Mouse (Mus musculus): ENCODE data around the gene Spen.

Spen gene

DNA sequence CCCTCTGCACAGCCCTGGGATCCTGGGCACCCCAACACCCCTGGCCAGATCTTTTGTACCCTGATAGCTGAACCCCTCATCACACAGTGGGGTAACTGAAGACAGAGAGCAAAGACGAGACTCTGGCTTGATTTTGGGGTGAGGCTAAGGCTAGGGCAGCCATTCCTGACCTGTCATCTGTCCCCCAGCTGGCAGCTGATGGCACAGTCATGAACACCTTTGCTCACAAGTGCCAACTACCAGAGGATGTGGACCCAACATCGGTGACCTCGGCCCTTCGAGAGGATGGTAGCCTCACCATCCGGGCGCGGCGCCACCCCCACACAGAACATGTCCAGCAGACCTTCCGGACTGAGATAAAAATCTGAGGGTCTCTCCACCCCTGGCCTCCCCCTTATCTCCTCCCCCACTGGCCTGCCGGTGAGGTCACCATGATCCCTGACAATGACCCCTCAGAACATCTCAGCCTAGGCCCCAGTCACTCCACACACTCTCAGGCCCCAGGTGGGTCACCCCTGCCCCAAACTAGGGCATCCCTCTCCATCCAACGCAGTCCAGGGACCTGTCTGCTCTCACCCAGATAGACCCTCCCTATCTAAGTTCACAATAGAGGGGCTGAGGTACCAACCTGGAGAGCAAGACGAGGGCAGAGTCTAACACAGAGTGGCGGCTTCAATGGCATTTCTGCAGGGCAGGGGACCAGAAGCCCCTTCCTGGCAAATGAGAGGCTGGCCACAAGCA, 114.5 kb downstream of the Spen start:
- DNase-seq (ENCODE audit: extremely low spot score, low read depth, low spot score) = no peak

DNA sequence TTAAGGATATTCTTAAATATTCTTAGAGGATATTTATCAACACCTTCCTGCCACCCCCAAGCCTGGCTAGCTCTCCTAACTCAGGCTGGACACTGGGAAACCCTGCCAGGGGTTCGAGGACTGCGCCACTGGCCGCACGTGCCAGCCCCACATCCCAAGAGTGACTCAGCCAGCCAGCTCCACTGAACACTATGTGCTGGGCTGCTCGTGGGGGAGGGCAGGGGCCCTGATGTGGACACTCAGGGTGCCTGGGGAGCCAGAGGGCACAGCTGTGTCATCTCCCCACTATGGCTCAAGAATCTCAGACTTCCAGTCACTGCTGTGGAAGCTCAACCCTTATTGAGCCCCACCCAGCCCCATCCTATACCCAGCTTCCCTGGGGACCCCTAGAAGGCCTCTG, 115.1 kb downstream of the Spen start:
- DNase-seq (ENCODE audit: extremely low spot score, low read depth, low spot score) = no peak

DNA sequence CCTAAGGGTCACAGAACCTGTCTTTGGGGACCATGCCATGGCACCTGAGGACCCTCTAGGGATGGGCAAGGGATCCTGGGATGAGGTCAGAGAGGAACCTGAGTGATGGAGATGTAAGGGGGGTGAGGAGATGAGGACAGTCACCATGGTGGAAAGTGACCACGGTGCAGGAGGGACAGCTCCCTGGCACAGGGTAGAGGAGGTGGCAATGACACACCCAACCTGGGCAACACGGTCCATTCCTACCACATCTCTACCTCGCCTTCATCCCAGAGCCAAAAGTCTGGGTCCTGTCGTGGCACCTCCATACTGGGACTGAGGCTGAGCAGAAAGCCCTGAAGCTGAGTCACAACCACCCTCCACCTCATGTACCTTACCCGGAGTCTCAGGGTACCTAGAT, 115.6 kb downstream of the Spen start:
- DNase-seq (ENCODE audit: extremely low spot score, low read depth, low spot score) = no peak

- DNase-seq (ENCODE audit: extremely low spot score, low read depth, low spot score) = no peak
Observed at GRCm38 (mm10) chr4:141421423-141421822, 117.0 kb downstream of the Spen start.

DNA sequence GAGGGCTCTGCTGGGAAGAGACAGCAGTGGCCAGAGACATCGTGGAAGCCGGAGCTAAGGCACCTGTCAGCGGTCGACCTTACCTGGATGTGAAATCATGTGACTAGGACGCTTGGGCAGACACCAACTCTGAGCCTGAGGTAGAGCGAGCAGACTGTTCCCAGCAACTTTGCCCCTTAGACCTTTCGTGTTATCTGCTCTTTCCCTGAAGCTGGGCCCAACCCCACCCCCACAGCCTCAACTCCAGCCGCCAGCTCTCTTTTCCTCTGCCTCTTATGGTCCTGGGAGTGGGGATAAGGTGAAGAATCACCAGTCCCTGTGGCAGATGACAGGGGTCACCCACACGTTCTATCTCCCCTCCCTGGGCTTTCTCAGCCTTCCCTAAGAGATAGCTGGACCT, 117.5 kb downstream of the Spen start:
- DNase-seq (ENCODE audit: extremely low spot score, low read depth, low spot score) = no peak

DNA sequence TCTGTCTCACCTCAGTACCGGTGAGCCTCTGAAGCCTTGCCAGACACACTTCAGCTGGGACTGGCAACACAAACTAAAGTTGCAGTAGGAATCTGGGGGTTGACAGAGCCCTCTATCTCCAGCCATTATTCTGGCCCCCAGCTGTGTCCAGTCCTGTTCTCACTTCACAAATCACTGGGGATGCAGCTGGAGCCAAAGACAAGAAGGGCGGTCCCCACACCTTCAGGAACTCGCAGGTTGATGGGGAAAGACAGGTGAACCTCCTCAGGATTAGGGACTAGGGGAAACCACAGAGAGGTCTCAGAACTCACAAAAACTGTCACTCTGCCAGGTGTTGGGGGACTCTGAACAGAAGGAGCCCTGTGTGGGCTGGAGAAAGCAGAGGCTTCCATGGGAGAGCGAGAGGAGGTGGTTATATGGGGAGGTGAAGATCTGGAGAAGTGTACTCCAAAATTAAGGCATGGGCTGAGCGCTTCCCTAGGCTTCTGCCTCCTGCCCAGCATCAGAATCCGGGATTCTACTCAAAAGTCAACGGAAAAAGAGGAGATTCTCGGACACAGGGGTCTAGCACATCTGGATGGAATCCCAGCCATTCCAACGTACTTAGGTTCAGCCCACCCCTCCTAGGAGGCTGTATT, 118.1 kb downstream of the Spen start, which contains the start of gene Hspb7:
Gene Hspb7 (plus strand): TSS at position 588 of the 638 bp plus-strand sequence.
- DNase-seq (ENCODE audit: extremely low spot score, low read depth, low spot score) = no peak

GRCm38 (mm10) chr4:141419398-141420191, 118.8 kb downstream of the Spen start:
- no peak for DNase-seq (ENCODE audit: extremely low spot score, low read depth, low spot score)
